Mouse (Mus musculus) gastrocnemius, adult 2 months (tissue): ENCODE data around the gene Tspan10. TPM values are rescaled to one million over a fixed set of nuclear protein-coding genes. Genes with fewer than 3 reads are reported as not detected.

Experiments used
- DNase-seq: peaks from one replicate; pipeline ENCODE4 v3.0.0; 2022
- H3K27ac ChIP-seq: fragments of 200-600 bp; 2 replicates; pipeline ENCODE4 v1.8.1; 2022; ENCODE audit warnings: mild to moderate bottlenecking
- H3K4me3 ChIP-seq: fragments of 200-600 bp; 2 replicates; pipeline ENCODE4 v1.8.1; 2022; ENCODE audit warnings: mild to moderate bottlenecking, moderate library complexity
- CTCF ChIP-seq: fragments of 200-600 bp; IDR thresholded peaks from 2 replicates; pipeline ENCODE4 v1.8.1; 2022; ENCODE audit warnings: antibody characterized with exemption, mild to moderate bottlenecking, moderate library complexity
- intact Hi-C: fragments of 180-260 bp; cut with DNase I; formaldehyde crosslinking; loops from one replicate; pipeline ENCODE4 v1.15.1; 2025
- total RNA-seq, 2 experiments: library from RNA; stranded (reverse); gene quantifications; 2 replicates each; pipeline ENCODE4 v1.2.3; 2021

Tspan10 gene
- total RNA-seq, 2 experiments from 2014 or later, result 1.1 TPM; not detected in 1

DNA sequence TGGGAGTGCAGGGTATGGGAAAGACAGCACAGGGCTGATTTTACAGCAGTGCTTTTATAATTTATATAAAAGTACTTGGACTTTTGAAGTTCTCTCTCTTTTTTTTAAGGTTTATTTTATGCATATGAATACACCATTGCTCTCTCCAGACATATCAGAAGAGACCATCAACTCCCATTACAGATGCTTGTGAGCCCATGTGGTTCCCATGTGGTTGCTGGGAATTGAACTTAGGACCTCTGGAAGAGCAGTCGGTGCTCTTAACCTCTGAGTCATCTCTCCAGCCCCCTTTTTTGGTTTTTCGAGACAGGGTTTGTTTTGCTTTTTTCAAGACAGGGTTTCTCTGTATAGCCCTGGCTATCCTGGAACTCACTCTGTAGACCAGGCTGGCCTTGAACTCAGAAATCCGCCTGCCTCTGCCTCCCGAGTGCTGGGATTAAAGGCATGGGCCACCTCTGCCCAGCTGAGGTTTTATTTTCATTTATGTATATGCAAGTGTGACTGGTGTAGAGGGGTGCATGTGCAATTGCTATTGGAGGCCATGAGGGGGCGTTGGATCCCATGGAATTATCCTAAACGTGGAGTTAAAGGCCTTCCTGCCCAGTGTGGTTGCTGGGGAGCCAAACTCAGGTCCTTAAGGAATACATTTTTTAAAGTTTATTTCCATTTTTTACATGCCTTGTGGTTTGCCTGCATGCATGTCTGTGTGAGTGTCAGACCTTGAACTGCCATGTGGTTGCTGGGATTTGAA, 16.6 kb downstream of the Tspan10 start:
- intact Hi-C loops, result no loop called here
- Histone ChIP-seq H3K4me3 (peak overlapping the region; percentile 98), H3K27ac (peak overlapping the region; percentile 94; the same call in 1 of the 2 replicates)
- DNase-seq, result peak; percentile 4
- TF ChIP-seq CTCF, result peak; percentile 36; the same call in 1 of the 2 replicates

DNA sequence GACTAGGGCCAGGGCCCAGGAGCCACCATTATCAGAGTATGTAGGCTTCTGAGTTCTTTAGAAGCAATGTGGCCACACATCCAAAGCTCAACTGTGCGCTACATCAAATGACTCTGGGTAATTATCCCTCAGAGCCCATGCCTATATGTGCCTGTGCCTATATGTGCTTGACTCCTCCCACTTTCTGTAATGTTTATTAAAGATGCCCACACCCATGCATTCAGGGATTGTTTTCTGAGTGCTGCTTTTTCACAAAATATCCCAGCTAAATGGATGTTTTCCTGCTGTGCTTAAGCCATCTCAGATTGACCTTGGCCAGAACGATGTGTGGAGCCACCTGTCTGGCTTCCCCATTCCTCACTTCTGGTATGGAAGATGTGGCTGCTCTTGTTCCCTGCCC, 21.1 kb downstream of the Tspan10 start:
- no peak for TF ChIP-seq CTCF
- no peak overlapping the region for H3K27ac ChIP-seq
- intact Hi-C loops, result no loop called here
- peak; percentile 4 for DNase-seq
- no peak overlapping the region for H3K4me3 ChIP-seq

DNA sequence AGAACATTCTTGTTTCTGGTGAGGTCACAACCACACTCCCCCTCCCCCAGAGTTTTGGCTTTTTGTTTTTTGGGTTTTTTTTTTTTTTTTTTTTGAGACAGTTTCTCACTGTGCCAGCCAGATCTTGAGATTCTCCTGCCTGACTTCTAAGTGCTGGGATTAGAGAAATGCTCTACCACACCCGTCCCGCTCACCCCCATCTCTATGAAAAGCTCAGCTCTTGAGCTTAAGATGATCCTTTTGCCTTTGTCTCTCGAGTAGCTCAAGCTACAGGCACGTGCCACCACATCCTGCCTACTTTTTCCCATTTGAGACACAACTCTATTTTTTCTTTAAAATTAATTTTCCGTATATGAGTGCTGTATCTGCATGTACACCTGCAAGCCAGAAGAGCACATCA, 21.9 kb downstream of the Tspan10 start:
- Histone ChIP-seq H3K4me3 (no peak overlapping the region), H3K27ac (no peak overlapping the region)
- intact Hi-C loops, result no loop called here
- DNase-seq, result no peak
- TF ChIP-seq CTCF, result no peak

GRCm38 (mm10) chr11:120465521-120465920, 23.1 kb downstream of the Tspan10 start:
- Histone ChIP-seq H3K27ac (no peak overlapping the region), H3K4me3 (no peak overlapping the region)
- peak; percentile 19 for DNase-seq
- intact Hi-C loops, result no loop called here
- TF ChIP-seq CTCF, result no peak

DNA sequence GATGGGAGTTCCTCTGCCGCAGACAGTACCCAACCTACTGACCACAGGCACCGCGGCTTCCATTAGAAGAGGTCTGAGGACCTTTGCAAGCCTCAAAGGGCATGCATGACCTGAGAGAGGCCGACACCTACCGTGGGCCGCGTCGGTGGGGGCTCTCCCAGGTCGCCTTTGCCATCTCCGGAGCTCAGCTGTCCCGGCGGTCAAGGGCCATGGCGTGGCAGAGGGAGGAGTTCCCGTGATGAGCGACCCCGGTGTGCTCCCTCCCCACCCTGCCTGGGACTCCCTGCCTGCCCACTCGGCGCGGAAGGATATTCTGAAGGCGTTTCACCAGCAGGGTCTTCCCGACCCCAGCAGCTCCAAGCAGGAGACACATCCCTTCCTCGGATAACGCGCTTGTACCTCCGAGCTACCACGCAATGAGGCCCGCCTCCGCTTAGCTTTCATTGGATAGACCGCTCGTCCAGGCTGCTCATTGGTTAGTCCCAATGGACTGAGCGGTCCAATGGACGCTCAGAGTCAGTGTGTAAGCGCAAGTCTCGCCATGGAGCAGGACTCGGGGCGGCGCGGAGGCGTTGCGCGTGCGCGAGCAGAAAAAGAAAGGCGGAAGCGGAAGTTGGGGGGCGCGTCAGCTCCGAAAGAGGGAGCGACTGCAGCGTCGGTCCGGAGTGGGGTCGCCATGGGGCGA, 24.7 kb downstream of the Tspan10 start, which contains the start of gene Arl16:
TSS of gene Arl16 (minus strand) at position 557 of the 685 bp plus-strand sequence.
- peak within 1 kb of the TSS; percentile 88 for H3K27ac ChIP-seq
- intact Hi-C loops, result no loop called here

DNA sequence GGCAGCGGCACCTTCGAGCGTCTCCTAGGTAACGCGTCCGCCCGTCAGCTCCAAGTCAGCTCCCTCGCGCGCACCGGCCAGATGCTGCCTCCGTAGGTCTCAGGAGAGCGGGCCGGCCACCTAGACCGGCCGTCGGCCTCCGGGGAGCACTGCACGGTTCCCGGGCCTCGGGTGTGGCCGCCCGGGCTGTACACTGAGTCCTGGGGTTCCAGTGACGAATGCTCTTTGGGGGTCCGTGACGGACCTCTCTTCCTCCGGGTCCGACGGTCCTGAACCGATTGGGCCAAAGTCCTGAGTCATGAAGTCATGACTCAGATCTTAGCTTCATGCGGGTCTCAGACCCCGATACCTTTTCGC, 25.3 kb downstream of the Tspan10 start:
- Histone ChIP-seq H3K4me3 (peak overlapping the region; percentile 99), H3K27ac (peak overlapping the region; percentile 88)
- intact Hi-C loops, result no loop called here
- DNase-seq, result no peak
- no peak for TF ChIP-seq CTCF

More for the DNA sequence above, 24.7 kb downstream of the Tspan10 start, which contains the start of gene Arl16:
- no peak for TF ChIP-seq CTCF
- peak; percentile 95 for DNase-seq
- H3K4me3 ChIP-seq, result peak within 1 kb of the TSS; percentile 99

DNA sequence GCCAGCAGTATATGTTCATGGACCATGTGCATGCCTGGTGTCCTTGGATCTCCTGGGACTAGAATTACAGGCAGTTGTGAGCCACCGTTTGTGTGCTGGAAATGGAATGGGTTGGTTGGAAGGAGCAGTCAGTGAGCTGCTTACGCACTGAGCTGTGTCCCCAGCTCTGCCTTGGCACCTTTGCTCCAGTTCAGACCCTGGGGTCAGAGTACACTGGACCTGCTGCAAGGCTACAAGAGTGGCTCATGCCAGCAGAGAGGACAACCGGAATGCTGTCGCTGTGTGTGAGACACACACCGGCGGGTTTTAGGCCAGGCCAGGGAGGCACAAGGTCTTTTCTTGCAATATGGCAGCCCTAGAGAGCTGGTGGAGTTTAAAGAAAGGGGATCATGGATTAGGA, 29.6 kb downstream of the Tspan10 start:
- TF ChIP-seq CTCF, result no peak
- DNase-seq, result no peak
- Histone ChIP-seq H3K4me3 (no peak overlapping the region), H3K27ac (no peak overlapping the region)
- intact Hi-C loops, result no loop called here

GRCm38 (mm10) chr11:120483448-120483934, 41.0 kb downstream of the Tspan10 start:
- intact Hi-C loops, result no loop called here
- H3K4me3 ChIP-seq, result peak overlapping the region; percentile 93
- no peak for DNase-seq
- H3K27ac ChIP-seq, result no peak overlapping the region
- TF ChIP-seq CTCF, result no peak

DNA sequence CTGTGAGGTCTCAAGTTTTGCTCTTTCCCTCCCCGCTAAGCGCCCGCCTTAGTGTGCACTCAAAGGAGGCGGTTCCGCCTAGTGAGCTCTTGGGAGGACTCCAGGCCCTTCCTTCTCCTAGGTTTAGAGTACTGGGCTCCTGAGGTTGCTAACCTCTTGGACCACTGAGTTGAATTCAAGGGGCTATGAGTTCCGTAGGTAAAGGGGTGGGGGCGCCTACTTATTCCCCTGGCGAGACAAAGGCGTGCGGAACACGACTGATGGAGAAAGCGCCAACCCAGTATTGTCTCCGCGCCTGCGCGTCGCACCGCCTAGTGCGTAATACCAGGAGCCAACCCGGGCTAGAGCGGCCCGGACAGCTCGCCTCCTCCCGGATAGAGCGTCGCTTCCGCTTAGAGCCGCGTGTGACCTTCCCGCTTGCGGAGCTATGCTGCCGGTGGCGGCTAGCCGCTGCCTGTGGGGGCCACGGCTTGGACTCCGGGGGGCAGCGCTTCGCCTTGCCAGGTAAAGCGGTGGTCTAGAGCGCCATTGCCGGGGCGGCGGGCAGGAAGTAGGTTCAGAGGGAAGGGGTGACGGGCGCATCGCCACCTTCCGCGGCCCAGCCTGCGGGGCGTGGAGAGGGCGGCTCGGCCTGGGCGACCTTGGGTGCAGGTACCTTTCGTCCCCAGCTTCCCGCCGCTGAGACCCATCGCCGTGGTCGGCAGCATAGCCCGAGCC, 42.0 kb downstream of the Tspan10 start, which contains the start of gene Mrpl12:
TSS of gene Mrpl12 (plus strand) at position 349 of the 717 bp plus-strand sequence.
- peak; percentile 93 for DNase-seq
- peak within 1 kb of the TSS; percentile 93 for H3K4me3 ChIP-seq
- peak within 1 kb of the TSS; percentile 98 for H3K27ac ChIP-seq
- TF ChIP-seq CTCF, result no peak
- intact Hi-C loops, result no loop called here

DNA sequence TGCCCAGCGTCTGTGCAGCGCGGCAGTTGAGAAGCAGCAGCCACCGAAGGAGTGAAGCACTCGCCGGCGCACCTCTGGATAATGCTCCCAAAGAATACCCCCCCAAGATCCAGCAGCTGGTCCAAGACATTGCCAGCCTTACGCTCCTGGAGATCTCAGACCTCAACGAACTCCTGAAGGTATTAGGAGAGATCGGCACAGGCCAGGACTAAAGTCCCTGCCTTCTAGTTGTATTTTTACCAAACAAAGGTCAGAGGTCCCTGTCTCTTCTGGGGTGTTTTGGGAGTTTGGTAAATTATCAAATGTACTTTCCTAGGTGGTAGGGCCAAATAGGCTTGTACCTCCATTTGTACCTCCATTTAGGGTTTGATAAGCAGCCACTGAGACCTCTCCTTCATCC, 42.8 kb downstream of the Tspan10 start:
- Histone ChIP-seq H3K27ac (peak overlapping the region; percentile 98), H3K4me3 (peak overlapping the region; percentile 93)
- TF ChIP-seq CTCF, result no peak
- intact Hi-C loops, result no loop called here
- no peak for DNase-seq

- TF ChIP-seq CTCF, result no peak
- DNase-seq, result no peak
- no peak overlapping the region for H3K27ac ChIP-seq
- no peak overlapping the region for H3K4me3 ChIP-seq
- intact Hi-C loops, result no loop called here
Measured at GRCm38 (mm10) chr11:120488516-120488915, 46.1 kb downstream of the Tspan10 start.

DNA sequence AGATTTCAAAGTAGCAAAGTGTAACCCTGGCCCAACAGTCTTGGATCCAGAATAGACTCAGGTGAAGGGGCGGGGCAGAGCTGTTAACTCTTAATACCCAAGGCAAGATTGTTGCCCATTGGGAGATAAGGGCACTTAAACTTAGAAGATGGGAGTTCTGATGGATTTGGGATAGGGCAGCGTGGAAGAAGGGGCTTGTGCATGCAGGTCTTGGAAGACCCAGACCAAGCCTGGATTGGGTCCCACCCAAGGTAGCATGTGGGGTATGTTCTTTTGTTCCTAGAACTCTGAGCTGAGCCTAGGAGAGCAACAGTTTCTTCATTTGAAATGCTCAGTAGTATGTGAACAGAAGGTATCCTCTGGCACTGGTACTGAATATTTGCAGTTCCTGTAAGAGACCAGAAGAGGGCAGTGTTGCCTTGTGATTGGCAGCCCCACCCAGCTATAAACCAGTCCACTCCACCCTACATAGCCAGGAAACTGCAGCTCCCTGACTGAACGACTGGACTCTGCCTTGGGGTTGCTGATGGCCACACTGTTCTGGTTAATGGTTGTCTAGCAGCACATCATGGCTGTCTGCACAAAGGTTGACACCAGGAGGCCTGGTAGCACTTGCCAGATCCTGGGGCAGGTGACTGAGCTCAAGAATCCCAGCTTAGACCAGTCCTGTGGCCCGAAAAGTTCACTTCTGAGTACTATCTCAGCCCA, 46.8 kb downstream of the Tspan10 start:
- intact Hi-C loops, result loop anchor here (1.0 kb wide), 1 partner anchor 123 kb away; no protein-coding TSS in a partner anchor
- DNase-seq, result peak; percentile 69
- no peak overlapping the region for H3K4me3 ChIP-seq
- peak; percentile 94; the same call in 1 of the 2 replicates for TF ChIP-seq CTCF
- H3K27ac ChIP-seq, result peak overlapping the region; percentile 78
